Mouse (Mus musculus) cerebellum, adult 2 months (tissue): Measurements from ENCODE around the gene Dnaic1.

ENCODE experiments used
- CTCF ChIP-seq: fragments of 200-500 bp; IDR thresholded peaks from 2 replicates; pipeline ENCODE4 v1.5.1; 2011; ENCODE audit warnings: low read depth, mild to moderate bottlenecking, control low read depth, low read length, moderate library complexity, borderline replicate concordance; ENCODE audit not compliant: insufficient read depth
- POLR2A ChIP-seq: fragments of 200-500 bp; IDR thresholded peaks from 2 replicates; pipeline ENCODE4 v1.6.1; 2011; ENCODE audit warnings: low read length, control low read depth, borderline replicate concordance; ENCODE audit not compliant: insufficient read depth

DNA sequence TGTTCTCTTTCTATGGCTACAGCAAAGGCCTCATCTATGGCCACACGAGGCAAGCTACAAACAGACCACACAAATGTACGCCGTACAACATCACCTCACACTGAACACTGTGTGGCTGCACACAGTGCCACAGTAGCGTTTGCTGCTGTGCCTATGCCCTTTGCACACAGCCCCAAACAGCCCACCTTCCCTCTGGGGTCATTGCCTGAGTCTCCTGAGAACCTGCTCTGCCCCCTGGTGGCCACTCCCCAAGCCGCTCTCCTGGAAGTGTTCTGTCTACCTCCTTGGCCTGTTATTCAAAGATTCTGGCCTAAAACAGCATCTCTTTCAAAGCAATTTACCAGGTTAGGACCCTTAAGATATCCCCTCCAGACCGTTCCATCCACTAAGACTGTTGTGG is 83.7 kb downstream of the Dnaic1 start:
- TF ChIP-seq POLR2A = no peak
- peak; percentile 87 for TF ChIP-seq CTCF
